ENCODE assay signal across 7 mouse cellular contexts in the genomic region with DNA sequence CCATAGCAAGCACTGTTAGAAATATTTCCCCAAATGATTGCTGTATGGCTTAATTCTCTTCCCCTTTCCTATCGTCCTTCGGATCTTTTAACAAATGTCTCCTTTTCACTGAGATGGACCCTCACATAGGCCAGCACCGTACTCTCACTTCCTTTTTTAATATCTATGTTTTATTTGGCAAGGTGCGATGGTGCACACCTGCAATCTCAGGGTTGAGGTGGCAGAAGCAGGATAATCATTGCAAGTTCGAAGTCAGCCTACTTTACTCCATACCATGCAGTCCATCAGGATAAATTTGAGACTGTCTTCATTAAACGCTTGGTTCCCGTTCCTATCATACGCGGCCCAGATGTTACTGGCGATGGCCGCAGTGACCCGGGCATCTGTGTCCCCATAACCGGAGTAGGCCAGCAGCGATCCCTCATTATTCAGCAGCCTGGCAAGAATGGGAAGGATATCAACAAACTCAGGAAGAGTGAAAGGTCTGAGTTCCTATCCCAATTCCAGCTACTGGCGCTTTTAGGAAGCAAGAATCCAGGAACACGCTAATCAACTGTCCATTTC. TPM values are rescaled to one million over a fixed set of nuclear protein-coding genes. Genes with fewer than 3 reads are reported as not detected.
A peak's percentile ranks its signal among the peaks of the same experiment; 100 is the strongest.
DNase-seq lines count a peak whose midpoint lies in the region; ATAC-seq lines count a peak whose summit lies in the region.

No protein-coding gene starts in this region.

- H3K4me2 ChIP-seq in lung, embryonic 15.5 days: peak overlapping the region; percentile 83
- H3K4me2 ChIP-seq in limb, embryonic 11.5 days (ENCODE audit: low read depth, severe bottlenecking): peak overlapping the region; percentile 77

- WGBS in lung, embryonic 15.5 days: 13% methylated on average over 16 of the region's 16 CpGs
- WGBS in limb, embryonic 11.5 days: 25% methylated on average over 16 of the region's 16 CpGs

- H3K4me3 ChIP-seq in lung, embryonic 15.5 days: peak overlapping the region; percentile 59
- peak overlapping the region; percentile 85 for H3K4me3 ChIP-seq in limb, embryonic 11.5 days (ENCODE audit: low read depth, low read length)

- no peak for ATAC-seq in lung, embryonic 15.5 days (ENCODE audit: borderline replicate concordance, extremely low read depth, low FRiP score, low TSS enrichment)
- ATAC-seq in erythroblast, adult 5-6 weeks (replicated peaks; ENCODE audit: low FRiP score, poor library complexity, severe bottlenecking): 0 out of 2 replicates have a peak, but pooled peaks have one; percentile 4
- no peak for ATAC-seq in limb, embryonic 11.5 days (ENCODE audit: insufficient number of reproducible peaks, low FRiP score, low TSS enrichment, low read depth)

- H3K27me3 ChIP-seq in lung, embryonic 15.5 days: no peaks in the 10 kb centered on the region
- no peaks in the 10 kb centered on the region for H3K27me3 ChIP-seq in limb, embryonic 11.5 days (ENCODE audit: control insufficient read depth, insufficient read depth, low read length)
- H3K27me3 ChIP-seq in splenic B cell, adult 2 months (ENCODE audit: control insufficient read depth, insufficient read depth, low read length, poor library complexity, severe bottlenecking): no peaks in the 10 kb centered on the region

- peak overlapping the region; percentile 59 for H3K9ac ChIP-seq in lung, embryonic 15.5 days
- peak overlapping the region; percentile 71 for H3K9ac ChIP-seq in limb, embryonic 11.5 days (ENCODE audit: low read length)

- H3K9me3 ChIP-seq in lung, embryonic 15.5 days: no peaks in the 10 kb centered on the region
- H3K9me3 ChIP-seq in limb, embryonic 11.5 days (ENCODE audit: control insufficient read depth, low read length): no peaks in the 10 kb centered on the region

- no peak for DNase-seq in lung, postnatal 14 days
- no peak for DNase-seq in limb, embryonic 11.5 days (ENCODE audit: low spot score)
- peak; percentile 40 for DNase-seq in splenic B cell, adult 2 months (ENCODE audit: low read depth, low spot score)
- no peak for DNase-seq in layer of hippocampus, adult 8-10 months (ENCODE audit: low spot score in 2 of 2)
- no peak for DNase-seq in layer of hippocampus, adult 9-11 months

- H3K27ac ChIP-seq in lung, embryonic 15.5 days: peak overlapping the region; percentile 88
- 0 out of 2 replicates have a peak overlapping the region, but pooled peaks have one; percentile 53 for H3K27ac ChIP-seq in limb, embryonic 11.5 days (replicated peaks; ENCODE audit: low read depth, low read length)

- H3K36me3 ChIP-seq in lung, embryonic 15.5 days: peaks cover 12% of the 10 kb centered on the region
- H3K36me3 ChIP-seq in limb, embryonic 11.5 days (ENCODE audit: control insufficient read depth, insufficient read depth, low read length): peaks cover 12% of the 10 kb centered on the region
- H3K36me3 ChIP-seq in splenic B cell, adult 2 months (ENCODE audit: control insufficient read depth, insufficient read depth, low read length, poor library complexity, severe bottlenecking): peaks cover 3% of the 10 kb centered on the region; the same call in 1 of the 2 replicates

- H3K4me1 ChIP-seq in lung, embryonic 15.5 days: peaks cover 29% of the 10 kb centered on the region
- peaks cover 7% of the 10 kb centered on the region for H3K4me1 ChIP-seq in limb, embryonic 11.5 days (ENCODE audit: control insufficient read depth, insufficient read depth, low read length)

RNA-seq across cellular contexts. Expression of a gene that starts 0.7 kb away (rescaled TPM):
- polyA plus RNA-seq in lung, embryonic 15.5 days (2015; fragmentation: Nextera tagmentation; extraction: Ambion mirVana): 165 and 178 TPM in 2 replicates
- 4.2 and 8.6 TPM in 2 replicates for total RNA-seq in erythroblast, adult 5-6 weeks (2015; ENCODE audit: low replicate concordance)
- 14.3 and 15.8 TPM in 2 replicates for total RNA-seq in erythroblast, adult 5-6 weeks (2017; ENCODE audit: low replicate concordance)
- 78.9 and 89.3 TPM in 2 replicates for polyA plus RNA-seq in limb, embryonic 11.5 days (2014; fragmentation: Nextera tagmentation; extraction: Ambion mirVana)
- total RNA-seq in layer of hippocampus, adult 8-10 months (2022): 100 to 1,000 TPM in 3 of 4 experiments, 10 to 100 TPM in 1; 89.2 to 111 (median 106) TPM

RNA-seq across cellular contexts. Expression of a gene that starts 1.4 kb away (rescaled TPM):
- 46.4 and 49.4 TPM in 2 replicates for polyA plus RNA-seq in lung, embryonic 15.5 days (2015; fragmentation: Nextera tagmentation; extraction: Ambion mirVana)
- total RNA-seq in erythroblast, adult 5-6 weeks (2015; ENCODE audit: low replicate concordance): 5.4 and 7.9 TPM in 2 replicates
- total RNA-seq in erythroblast, adult 5-6 weeks (2017; ENCODE audit: low replicate concordance): 5.7 and 10.0 TPM in 2 replicates
- 80.1 and 85.3 TPM in 2 replicates for polyA plus RNA-seq in limb, embryonic 11.5 days (2014; fragmentation: Nextera tagmentation; extraction: Ambion mirVana)
- 100 to 1,000 TPM in 2 of 4 experiments, 10 to 100 TPM in 2; 96.1 to 118 (median 107) TPM for total RNA-seq in layer of hippocampus, adult 8-10 months (2022)

RNA-seq across cellular contexts. Expression of a gene that starts 4.1 kb away (rescaled TPM):
- polyA plus RNA-seq in lung, embryonic 15.5 days (2015; fragmentation: Nextera tagmentation; extraction: Ambion mirVana): 33.1 and 36.4 TPM in 2 replicates
- total RNA-seq in erythroblast, adult 5-6 weeks (2015; ENCODE audit: low replicate concordance): not detected in 2 replicates
- total RNA-seq in erythroblast, adult 5-6 weeks (2017; ENCODE audit: low replicate concordance): not detected in 2 replicates
- 2.4 and 3.1 TPM in 2 replicates for polyA plus RNA-seq in limb, embryonic 11.5 days (2014; fragmentation: Nextera tagmentation; extraction: Ambion mirVana)
- total RNA-seq in layer of hippocampus, adult 8-10 months (2022): 1 to 10 TPM in 1 of 4 experiments, not detected in 3; 1.5 TPM

RNA-seq across cellular contexts. Expression of a gene that starts 20.0 kb away (rescaled TPM):
- polyA plus RNA-seq in lung, embryonic 15.5 days (2015; fragmentation: Nextera tagmentation; extraction: Ambion mirVana): 15.8 and 16.8 TPM in 2 replicates
- 0.19 and 1.5 TPM in 2 replicates for total RNA-seq in erythroblast, adult 5-6 weeks (2015; ENCODE audit: low replicate concordance)
- total RNA-seq in erythroblast, adult 5-6 weeks (2017; ENCODE audit: low replicate concordance): 0.34 TPM in 1 of 2 replicates, not detected in the other
- polyA plus RNA-seq in limb, embryonic 11.5 days (2014; fragmentation: Nextera tagmentation; extraction: Ambion mirVana): 42.6 and 43.5 TPM in 2 replicates
- total RNA-seq in layer of hippocampus, adult 8-10 months (2022): 1 to 10 TPM; 2.4 to 2.8 (median 2.6) TPM

RNA-seq across cellular contexts. Expression of a gene that starts 23.5 kb away (rescaled TPM):
- 290 and 301 TPM in 2 replicates for polyA plus RNA-seq in lung, embryonic 15.5 days (2015; fragmentation: Nextera tagmentation; extraction: Ambion mirVana)
- total RNA-seq in erythroblast, adult 5-6 weeks (2015; ENCODE audit: low replicate concordance): 80.3 and 91.8 TPM in 2 replicates
- 24.3 and 35.9 TPM in 2 replicates for total RNA-seq in erythroblast, adult 5-6 weeks (2017; ENCODE audit: low replicate concordance)
- polyA plus RNA-seq in limb, embryonic 11.5 days (2014; fragmentation: Nextera tagmentation; extraction: Ambion mirVana): 220 and 233 TPM in 2 replicates
- total RNA-seq in layer of hippocampus, adult 8-10 months (2022): 10 to 100 TPM; 86.4 to 96.0 (median 90.1) TPM

Comparison
In these comparisons a context has a peak if more than half of its experiments do, and no peak if none do; other contexts are left out.
1. RNA of a gene that starts 0.7 kb away (total RNA-seq): 89.2 to 111 TPM in layer of hippocampus, adult 8-10 months; 4.2 to 15.8 TPM in erythroblast, adult 5-6 weeks; every median in the first group is over 4 times any median in the second.
2. RNA of a gene that starts 1.4 kb away (total RNA-seq): 96.1 to 118 TPM in layer of hippocampus, adult 8-10 months; 5.4 to 10.0 TPM in erythroblast, adult 5-6 weeks; every median in the first group is over 4 times any median in the second.